Mouse (Mus musculus): Measurements from ENCODE around the gene Adarb2. TPM values are rescaled to one million over a fixed set of nuclear protein-coding genes. Genes with fewer than 3 reads are reported as not detected.

Gene Adarb2
- polyA plus RNA-seq, 2 experiments: 0.02 to 0.10 TPM

- no peaks in the 10 kb centered on the region for H3K36me3 ChIP-seq (replicated peaks; ENCODE audit: control insufficient read depth, insufficient read depth, low read depth)
- H3K4me3 ChIP-seq (ENCODE audit: insufficient read depth in 1 of 2, low read depth in 2 of 2, low read length in 2 of 2): no peak overlapping the region
- ATAC-seq (ENCODE audit: insufficient read depth) (no peak), DNase-seq (ENCODE audit: low read depth in 3 of 3, low spot score in 3 of 3) (no peak)
- H3K27ac ChIP-seq: no peak overlapping the region
- H3K9ac ChIP-seq (replicated peaks): no peak overlapping the region
- no peaks in the 10 kb centered on the region for H3K4me1 ChIP-seq (replicated peaks; ENCODE audit: control insufficient read depth in 2 of 2, insufficient read depth in 2 of 2, low read length in 1 of 2)
- WGBS (ENCODE audit: insufficient replicate concordance): 57% methylated on average over 5 of the region's 5 CpGs
- TF ChIP-seq EP300 (IDR thresholded peaks at IDR 0.05; ENCODE audit: low read depth) (no peak), CTCF (IDR thresholded peaks at IDR 0.05; ENCODE audit: low read depth) (no peak)
- H3K4me2 ChIP-seq (ENCODE audit: low read depth): no peak overlapping the region
- H3K9me3 ChIP-seq (ENCODE audit: control insufficient read depth, low read length): no peaks in the 10 kb centered on the region
- no peaks in the 10 kb centered on the region for H3K27me3 ChIP-seq (ENCODE audit: control insufficient read depth, insufficient read depth, low read length)
Measured at GRCm38 (mm10) chr13:8519204-8519603, 316.5 kb downstream of the Adarb2 start.

GRCm38 (mm10) chr13:8525748-8526631 is 323.3 kb downstream of the Adarb2 start:
- ATAC-seq (ENCODE audit: insufficient read depth) (no peak), DNase-seq (ENCODE audit: low read depth in 3 of 3, low spot score in 3 of 3) (no peak)
- H3K4me1 ChIP-seq (replicated peaks; ENCODE audit: control insufficient read depth in 2 of 2, insufficient read depth in 2 of 2, low read length in 1 of 2): no peaks in the 10 kb centered on the region
- H3K9ac ChIP-seq (replicated peaks): no peak overlapping the region
- no peaks in the 10 kb centered on the region for H3K36me3 ChIP-seq (replicated peaks; ENCODE audit: control insufficient read depth, insufficient read depth, low read depth)
- 69% methylated on average over 9 of the region's 9 CpGs for WGBS (ENCODE audit: insufficient replicate concordance)
- no peaks in the 10 kb centered on the region for H3K9me3 ChIP-seq (ENCODE audit: control insufficient read depth, low read length)
- H3K27me3 ChIP-seq (ENCODE audit: control insufficient read depth, insufficient read depth, low read length): no peaks in the 10 kb centered on the region
- TF ChIP-seq CTCF (IDR thresholded peaks at IDR 0.05; ENCODE audit: low read depth): no peak
- no peak for TF ChIP-seq EP300 (IDR thresholded peaks at IDR 0.05; ENCODE audit: low read depth)
- no peak overlapping the region for H3K27ac ChIP-seq
- no peak overlapping the region for H3K4me2 ChIP-seq (ENCODE audit: low read depth)
- no peak overlapping the region for H3K4me3 ChIP-seq (ENCODE audit: insufficient read depth in 1 of 2, low read depth in 2 of 2, low read length in 2 of 2)

GRCm38 (mm10) chr13:8534265-8535113 is 331.8 kb downstream of the Adarb2 start:
- Histone ChIP-seq H3K36me3 (replicated peaks; ENCODE audit: control insufficient read depth, insufficient read depth, low read depth) (no peaks in the 10 kb centered on the region), H3K4me2 (ENCODE audit: low read depth) (no peak overlapping the region), H3K4me3 (ENCODE audit: insufficient read depth in 1 of 2, low read depth in 2 of 2, low read length in 2 of 2) (no peak overlapping the region), H3K27ac (no peak overlapping the region), H3K9me3 (ENCODE audit: control insufficient read depth, low read length) (no peaks in the 10 kb centered on the region), H3K4me1 (replicated peaks; ENCODE audit: control insufficient read depth in 2 of 2, insufficient read depth in 2 of 2, low read length in 1 of 2) (no peaks in the 10 kb centered on the region), H3K9ac (replicated peaks) (no peak overlapping the region), H3K27me3 (ENCODE audit: control insufficient read depth, insufficient read depth, low read length) (no peaks in the 10 kb centered on the region)
- WGBS (ENCODE audit: insufficient replicate concordance): 67% methylated on average over 9 of the region's 9 CpGs
- ATAC-seq (ENCODE audit: insufficient read depth) (no peak), DNase-seq (ENCODE audit: low read depth in 3 of 3, low spot score in 3 of 3) (no peak)
- TF ChIP-seq CTCF (IDR thresholded peaks at IDR 0.05; ENCODE audit: low read depth): no peak
- TF ChIP-seq EP300 (IDR thresholded peaks at IDR 0.05; ENCODE audit: low read depth): no peak

GRCm38 (mm10) chr13:8538481-8538880 is 335.8 kb downstream of the Adarb2 start:
- no peaks in the 10 kb centered on the region for H3K36me3 ChIP-seq (replicated peaks; ENCODE audit: control insufficient read depth, insufficient read depth, low read depth)
- ATAC-seq (ENCODE audit: insufficient read depth) (no peak), DNase-seq (ENCODE audit: low read depth in 3 of 3, low spot score in 3 of 3) (no peak)
- H3K9ac ChIP-seq (replicated peaks): no peak overlapping the region
- H3K27ac ChIP-seq: no peak overlapping the region
- H3K4me1 ChIP-seq (replicated peaks; ENCODE audit: control insufficient read depth in 2 of 2, insufficient read depth in 2 of 2, low read length in 1 of 2): no peaks in the 10 kb centered on the region
- TF ChIP-seq CTCF (IDR thresholded peaks at IDR 0.05; ENCODE audit: low read depth) (no peak), EP300 (IDR thresholded peaks at IDR 0.05; ENCODE audit: low read depth) (no peak)
- no peaks in the 10 kb centered on the region for H3K9me3 ChIP-seq (ENCODE audit: control insufficient read depth, low read length)
- H3K27me3 ChIP-seq (ENCODE audit: control insufficient read depth, insufficient read depth, low read length): no peaks in the 10 kb centered on the region
- WGBS (ENCODE audit: insufficient replicate concordance): 75% methylated on average over 2 of the region's 2 CpGs
- H3K4me3 ChIP-seq (ENCODE audit: insufficient read depth in 1 of 2, low read depth in 2 of 2, low read length in 2 of 2): no peak overlapping the region
- H3K4me2 ChIP-seq (ENCODE audit: low read depth): no peak overlapping the region

GRCm38 (mm10) chr13:8538896-8539295 is 336.2 kb downstream of the Adarb2 start:
- 67% methylated on average over 10 of the region's 10 CpGs for WGBS (ENCODE audit: insufficient replicate concordance)
- Histone ChIP-seq H3K4me3 (ENCODE audit: insufficient read depth in 1 of 2, low read depth in 2 of 2, low read length in 2 of 2) (no peak overlapping the region), H3K27me3 (ENCODE audit: control insufficient read depth, insufficient read depth, low read length) (no peaks in the 10 kb centered on the region), H3K4me2 (ENCODE audit: low read depth) (no peak overlapping the region), H3K9me3 (ENCODE audit: control insufficient read depth, low read length) (no peaks in the 10 kb centered on the region), H3K27ac (no peak overlapping the region), H3K4me1 (replicated peaks; ENCODE audit: control insufficient read depth in 2 of 2, insufficient read depth in 2 of 2, low read length in 1 of 2) (no peaks in the 10 kb centered on the region), H3K9ac (replicated peaks) (no peak overlapping the region), H3K36me3 (replicated peaks; ENCODE audit: control insufficient read depth, insufficient read depth, low read depth) (no peaks in the 10 kb centered on the region)
- DNase-seq (ENCODE audit: low read depth in 3 of 3, low spot score in 3 of 3) (no peak), ATAC-seq (ENCODE audit: insufficient read depth) (no peak)
- TF ChIP-seq CTCF (IDR thresholded peaks at IDR 0.05; ENCODE audit: low read depth): no peak
- TF ChIP-seq EP300 (IDR thresholded peaks at IDR 0.05; ENCODE audit: low read depth): no peak
